Mouse (Mus musculus) adrenal gland, postnatal 14 days (tissue): ENCODE measurements around the gene Olfr118. TPM values are rescaled to one million over a fixed set of nuclear protein-coding genes. Genes with fewer than 3 reads are reported as not detected.
"Not testable (repeated sequence)": the region's sequence is repeated elsewhere in the genome, so short reads cannot be mapped to it uniquely, and the experiment has no call there.

Experiments used
- DNase-seq: peaks from one replicate; pipeline ENCODE4 v3.0.0; 2021; ENCODE audit warnings: mixed read lengths
- long read RNA-seq, 2 experiments: library from polyadenylated mRNA; stranded (forward); transcript quantifications; one replicate each; pipeline ENCODE4 v2.0.0; 2021
- total RNA-seq: library from RNA; stranded (reverse); gene quantifications from 2 replicates; pipeline ENCODE4 v1.2.3, GENCODE M21; 2021

Olfr118 gene
- not detected in 2 replicates for total RNA-seq
- long read RNA-seq, experiment 1 = 0 reads
- long read RNA-seq, experiment 2 = 0 reads

- DNase-seq = no peak
These were observed at the start of gene Olfr118 for GRCm38 (mm10) chr17:37666688-37667087. TSS of gene Olfr118 (plus strand) at chr17:37666988.

DNA sequence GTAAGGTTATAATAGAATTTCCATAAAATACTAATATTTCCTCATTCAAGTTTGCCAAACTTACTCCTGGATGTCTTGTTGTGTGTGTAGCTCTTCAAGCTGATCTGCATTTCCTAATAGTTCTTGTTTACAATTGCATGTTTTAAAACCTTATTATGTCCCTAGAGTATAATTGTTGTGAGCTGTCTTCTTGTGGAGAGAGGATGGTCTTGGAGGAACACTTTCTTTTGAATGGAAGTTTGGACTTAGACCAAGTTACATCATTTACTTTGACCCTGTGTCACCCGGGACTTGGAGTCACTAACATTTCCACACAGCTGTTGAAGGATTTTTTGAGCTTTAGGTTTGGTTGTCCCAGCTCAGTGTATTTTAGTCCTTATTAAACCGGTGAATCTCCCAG is 39.8 kb upstream of the Olfr118 start, which contains the start of the genes Olfr115 and Olfr116:
Gene Olfr115 (minus strand): TSS at position 101 of the 400 bp plus-strand sequence.
Gene Olfr116 (minus strand): TSS at position 191 of the 400 bp plus-strand sequence.
- DNase-seq = no peak

DNA sequence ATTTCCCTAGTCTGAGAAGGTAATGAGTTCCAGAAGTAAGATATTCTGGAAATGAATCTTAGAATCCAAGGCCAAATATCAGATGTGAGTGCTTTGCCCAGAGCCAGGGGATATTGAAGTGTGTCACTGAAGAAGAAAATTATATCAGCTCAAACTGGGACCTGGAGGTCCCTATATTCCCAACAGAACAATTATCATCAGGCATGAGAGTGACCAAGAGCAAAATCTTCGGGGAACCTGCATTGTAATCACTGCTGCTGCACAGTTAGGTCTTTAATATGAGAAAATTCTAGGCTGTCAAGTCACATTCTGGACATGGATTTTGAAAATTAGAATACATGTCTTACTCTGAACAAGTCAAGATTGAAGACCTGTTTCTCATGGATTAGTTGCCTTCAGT is 3.1 kb upstream of the Olfr118 start, which contains the start of gene Olfr117:
Gene Olfr117 (minus strand): TSS at position 101 of the 400 bp plus-strand sequence.
- no peak for DNase-seq

GRCm38 (mm10) chr17:37696264-37696663 is 29.5 kb downstream of the Olfr118 start, which contains the start of gene Olfr119:
TSS of gene Olfr119 (plus strand) at chr17:37696564.
- DNase-seq = not testable (repeated sequence)

DNA sequence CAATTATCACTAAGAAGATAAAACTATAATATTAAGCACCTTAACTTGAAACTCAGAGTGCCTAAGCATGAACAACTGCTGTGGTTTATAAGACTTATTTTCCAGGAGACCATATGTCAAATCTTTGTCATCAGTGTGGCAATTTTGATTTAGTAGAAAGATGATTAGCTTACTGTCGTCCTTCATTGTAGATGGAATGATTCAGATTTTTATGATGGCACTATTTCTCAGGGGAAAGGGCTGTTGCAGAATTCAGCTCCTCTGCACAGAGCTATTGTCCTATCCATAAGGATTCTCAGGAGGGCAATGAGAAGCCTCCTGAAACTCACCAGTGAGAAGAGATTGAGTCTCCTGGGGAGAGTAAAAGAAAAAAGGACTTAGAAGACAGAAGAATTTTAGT is 54.7 kb downstream of the Olfr118 start, which contains the start of gene Olfr120:
Gene Olfr120 (plus strand): TSS at position 301 of the 400 bp plus-strand sequence.
- DNase-seq = no peak

Other genes starting within 250 kb of the Olfr118 start
- gene Olfr108, start 221.5 kb upstream of the Olfr118 start, total RNA-seq = not detected in 2 replicates
- gene Olfr109, start 208.1 kb upstream of the Olfr118 start, total RNA-seq = not detected in 2 replicates
- gene H2-M2, start 183.4 kb upstream of the Olfr118 start, total RNA-seq = 2.0 TPM in 1 of 2 replicates, not detected in the other
- not detected in 2 replicates for gene Olfr110, start 174.5 kb upstream of the Olfr118 start, total RNA-seq
- not detected in 2 replicates for gene Olfr111, start 159.0 kb upstream of the Olfr118 start, total RNA-seq
- gene Olfr112, start 97.5 kb upstream of the Olfr118 start, total RNA-seq = not detected in 2 replicates
- gene Olfr113, start 89.3 kb upstream of the Olfr118 start, total RNA-seq = not detected in 2 replicates
- gene Olfr114, start 74.2 kb upstream of the Olfr118 start, total RNA-seq = not detected in 2 replicates
- gene Olfr115, start 39.9 kb upstream of the Olfr118 start, total RNA-seq = not detected in 2 replicates
- gene Olfr116, start 39.8 kb upstream of the Olfr118 start, total RNA-seq = not detected in 2 replicates
- not detected in 2 replicates for gene Olfr117, start 3.2 kb upstream of the Olfr118 start, total RNA-seq
- not detected in 2 replicates for gene Olfr119, start 29.6 kb downstream of the Olfr118 start, total RNA-seq
- not detected in 2 replicates for gene Olfr120, start 54.8 kb downstream of the Olfr118 start, total RNA-seq
- not detected in 2 replicates for gene Olfr121, start 81.9 kb downstream of the Olfr118 start, total RNA-seq
- not detected in 2 replicates for gene Olfr122, start 101.6 kb downstream of the Olfr118 start, total RNA-seq
- not detected in 2 replicates for gene Olfr123, start 126.5 kb downstream of the Olfr118 start, total RNA-seq
- gene Olfr124, start 132.9 kb downstream of the Olfr118 start, total RNA-seq = not detected in 2 replicates
- gene Olfr125, start 166.0 kb downstream of the Olfr118 start, total RNA-seq = not detected in 2 replicates
- not detected in 2 replicates for gene Olfr126, start 180.5 kb downstream of the Olfr118 start, total RNA-seq
- not detected in 2 replicates for gene Olfr127, start 233.4 kb downstream of the Olfr118 start, total RNA-seq